Mouse (Mus musculus): ENCODE measurements around the gene Mgea5.
"Not testable (repeated sequence)": the region's sequence is repeated elsewhere in the genome, so short reads cannot be mapped to it uniquely, and the experiment has no call there.

Gene Mgea5

GRCm38 (mm10) chr19:45783181-45783932 lies at the start of gene Mgea5:
Gene Mgea5, minus strand, starts transcription at chr19:45783837.
- DNase-seq (ENCODE audit: low read depth, low spot score) = peak; percentile 100

GRCm38 (mm10) chr19:45830679-45831078 lies 47.0 kb upstream of the Mgea5 start:
- DNase-seq (ENCODE audit: low read depth, low spot score) = no peak

- DNase-seq (ENCODE audit: low read depth, low spot score) = peak; percentile 51
Observed at GRCm38 (mm10) chr19:45827736-45828135, 44.1 kb upstream of the Mgea5 start.

DNA sequence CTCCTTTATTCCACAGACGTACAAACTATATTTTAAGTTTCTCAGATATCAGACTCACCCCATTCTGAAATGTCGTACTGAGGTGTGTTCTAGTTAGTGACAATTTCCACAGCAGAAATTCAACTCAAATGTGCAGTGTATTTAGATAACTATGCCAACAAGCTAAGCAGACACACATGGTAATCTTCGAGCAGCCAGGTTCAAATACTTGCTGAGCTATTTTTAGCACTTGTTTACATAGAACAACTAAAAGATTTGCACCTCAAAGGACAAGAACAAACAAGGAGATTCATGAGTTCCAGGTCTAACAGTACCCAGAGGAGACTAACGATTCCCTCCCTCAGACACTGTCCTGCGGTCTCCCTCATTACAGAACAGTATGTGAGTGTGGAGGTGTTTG lies 43.5 kb upstream of the Mgea5 start:
- DNase-seq (ENCODE audit: low read depth, low spot score) = no peak

GRCm38 (mm10) chr19:45826146-45826545 lies 42.5 kb upstream of the Mgea5 start:
- no peak for DNase-seq (ENCODE audit: low read depth, low spot score)

DNA sequence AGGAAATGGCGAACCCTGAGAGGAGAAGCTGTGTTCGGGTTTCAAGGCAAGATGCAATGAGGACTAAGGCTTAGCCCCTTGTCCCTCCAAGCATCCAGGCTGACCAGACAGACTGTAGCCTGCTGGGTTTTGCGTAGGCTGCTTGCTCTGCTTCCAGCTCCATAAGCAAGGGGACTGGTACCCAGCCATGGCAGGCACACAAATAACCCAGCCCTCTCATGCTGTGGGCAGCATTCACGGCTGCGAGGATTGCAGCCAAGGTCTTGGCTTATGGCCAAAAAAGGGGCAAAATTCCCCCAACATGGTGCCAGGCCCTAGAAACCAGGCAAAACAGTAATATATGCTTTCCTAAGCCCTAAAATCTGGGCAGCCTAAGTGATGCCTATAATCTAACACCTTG lies 38.2 kb upstream of the Mgea5 start:
- no peak for DNase-seq (ENCODE audit: low read depth, low spot score)

GRCm38 (mm10) chr19:45817816-45818490 lies 34.3 kb upstream of the Mgea5 start:
- DNase-seq (ENCODE audit: low read depth, low spot score) = peak; percentile 55

GRCm38 (mm10) chr19:45816727-45817126 lies 33.1 kb upstream of the Mgea5 start:
- no peak for DNase-seq (ENCODE audit: low read depth, low spot score)

DNA sequence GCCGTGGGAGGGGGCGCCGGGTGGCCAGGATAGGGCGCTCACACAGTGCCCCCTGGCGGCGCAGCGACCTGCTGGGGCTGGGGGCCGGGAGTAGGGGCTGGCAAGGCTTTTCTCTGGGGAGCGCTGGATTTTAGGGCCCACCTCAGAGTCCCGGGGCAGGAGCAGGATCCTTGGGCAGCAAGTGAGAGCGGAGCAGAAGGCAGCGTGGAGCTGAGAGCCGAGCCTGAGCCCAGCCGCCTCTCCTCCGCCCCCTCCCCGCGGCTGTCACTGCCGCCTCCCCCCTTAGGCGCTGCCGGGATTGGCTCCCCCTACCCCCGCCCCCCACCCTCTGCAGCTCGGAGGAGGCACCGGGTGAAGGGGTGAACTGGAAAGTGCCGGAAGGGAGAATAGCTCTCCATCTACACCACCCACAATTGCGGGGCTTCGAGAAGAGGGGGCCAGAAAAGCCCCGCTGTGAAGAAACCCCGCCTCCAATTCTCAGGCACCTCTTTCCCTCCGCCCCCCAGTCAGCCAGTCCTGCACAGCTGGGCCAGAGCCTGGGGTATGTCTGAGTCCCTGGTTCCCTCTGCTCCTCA lies 32.3 kb upstream of the Mgea5 start, which contains the start of gene Kcnip2:
Gene Kcnip2, minus strand, starts transcription at position 231 of the 575 bp plus-strand sequence.
- DNase-seq (ENCODE audit: low read depth, low spot score) = peak; percentile 59

DNA sequence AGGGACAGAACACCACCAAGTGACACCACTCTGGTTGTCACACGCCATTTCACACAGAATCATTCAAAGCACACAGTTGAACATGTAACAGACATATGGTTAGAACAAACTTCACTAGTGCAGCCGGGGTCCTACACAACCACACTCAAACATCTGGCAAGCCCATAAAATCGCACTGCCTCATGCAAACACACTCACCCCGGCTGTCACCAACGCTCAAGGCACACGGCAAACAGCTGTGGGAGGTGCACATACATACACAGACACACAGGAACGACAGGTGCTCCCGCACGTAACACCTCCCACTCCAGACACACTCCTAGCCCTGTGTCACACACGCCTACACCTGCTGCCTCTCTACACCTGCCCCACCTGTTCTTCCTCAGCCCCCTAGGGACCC lies 31.5 kb upstream of the Mgea5 start:
- DNase-seq (ENCODE audit: low read depth, low spot score) = no peak

GRCm38 (mm10) chr19:45813801-45814200 lies 30.2 kb upstream of the Mgea5 start:
- DNase-seq (ENCODE audit: low read depth, low spot score) = peak; percentile 90

DNA sequence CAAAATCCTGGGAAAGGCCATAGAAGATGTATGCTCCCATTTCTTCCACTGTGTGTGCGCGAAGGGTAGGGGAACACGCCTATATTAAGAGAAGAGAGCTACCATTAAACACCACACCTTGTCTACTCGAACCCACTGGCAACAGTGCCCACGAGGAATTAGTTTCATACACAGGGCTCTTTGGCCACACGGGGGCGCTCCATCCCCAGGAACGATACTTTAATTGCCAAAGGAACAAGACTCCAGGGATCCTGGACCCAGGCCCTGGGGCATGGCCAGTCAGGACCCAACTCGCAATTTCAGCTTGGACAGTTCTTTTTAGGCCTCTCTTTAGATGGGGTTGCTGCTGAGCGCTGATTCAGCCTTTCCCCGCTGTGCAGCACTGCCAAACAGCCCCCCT lies 29.6 kb upstream of the Mgea5 start:
- DNase-seq (ENCODE audit: low read depth, low spot score) = peak; percentile 91

DNA sequence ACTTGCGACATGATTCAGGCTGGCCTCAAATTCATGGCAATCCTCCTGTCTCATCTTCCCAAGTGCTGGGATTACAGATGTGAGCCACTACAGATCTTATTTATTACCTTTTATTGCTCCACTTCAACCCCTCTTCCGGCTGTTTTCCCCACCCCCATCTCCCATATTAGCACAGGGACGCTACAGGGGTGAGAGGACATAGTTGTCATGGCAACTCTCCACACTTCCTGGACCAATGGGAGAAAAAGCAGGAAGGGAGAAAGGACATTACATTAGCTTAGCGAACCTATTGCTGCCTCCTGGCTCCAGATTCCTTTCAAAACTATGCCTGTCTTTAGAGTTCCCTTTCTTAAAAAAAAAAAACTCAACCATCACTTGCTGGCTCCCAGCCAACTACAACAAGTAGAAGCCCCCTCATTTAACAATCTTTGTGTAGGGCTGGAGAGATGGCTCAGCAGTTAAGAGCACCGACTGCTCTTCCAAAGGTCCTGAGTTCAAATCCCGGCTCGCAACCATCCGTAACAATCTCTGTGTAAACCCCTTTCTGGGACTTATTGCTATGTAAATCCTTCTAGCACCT lies 29.1 kb upstream of the Mgea5 start:
- no peak for DNase-seq (ENCODE audit: low read depth, low spot score)

DNA sequence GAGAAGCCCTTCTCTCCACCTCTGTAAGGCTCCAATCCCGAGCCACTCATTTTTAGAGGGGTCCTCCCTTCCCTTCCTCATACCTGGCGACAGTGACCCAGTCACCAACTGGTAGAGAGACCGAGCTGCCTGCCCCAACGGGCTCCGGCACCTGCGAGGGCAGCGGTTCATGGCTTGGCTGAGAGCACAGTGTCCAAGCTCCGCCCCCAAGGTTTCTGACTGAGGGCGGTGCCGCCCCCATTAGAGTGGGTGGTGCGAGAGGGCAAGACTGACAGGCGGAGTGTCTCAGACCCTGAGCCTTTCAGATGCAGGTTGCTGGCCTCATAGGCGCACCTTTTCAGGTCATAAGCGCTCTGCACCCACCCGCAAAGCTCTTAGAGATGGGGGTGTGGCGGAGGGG lies 28.5 kb upstream of the Mgea5 start:
- peak; percentile 93 for DNase-seq (ENCODE audit: low read depth, low spot score)

GRCm38 (mm10) chr19:45811028-45811674 lies 27.5 kb upstream of the Mgea5 start:
- DNase-seq (ENCODE audit: low read depth, low spot score) = no peak

- no peak for DNase-seq (ENCODE audit: low read depth, low spot score)
Observed at GRCm38 (mm10) chr19:45807732-45808131, 24.1 kb upstream of the Mgea5 start.

DNA sequence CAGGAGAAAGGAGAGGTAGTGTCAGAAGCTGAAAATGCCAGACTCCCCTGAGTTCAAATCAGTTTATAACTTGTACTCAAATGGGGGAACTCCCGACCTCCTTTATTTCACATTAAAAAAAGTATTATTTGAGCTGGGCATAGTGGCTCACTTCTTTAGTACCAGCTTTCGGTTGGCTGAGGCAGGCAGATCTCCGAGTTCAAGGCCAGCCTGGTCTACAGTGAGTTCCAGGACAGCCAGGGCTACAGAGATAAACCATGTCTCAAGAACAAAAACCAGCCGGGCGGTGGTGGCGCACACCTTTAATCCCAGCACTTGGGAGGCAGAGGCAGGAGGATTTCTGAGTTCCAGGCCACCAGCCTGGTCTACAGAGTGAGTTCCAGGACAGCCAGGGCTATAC lies 22.2 kb upstream of the Mgea5 start:
- not testable (repeated sequence) for DNase-seq (ENCODE audit: low read depth, low spot score)

- peak; percentile 74 for DNase-seq (ENCODE audit: low read depth, low spot score)
Observed at GRCm38 (mm10) chr19:45804593-45805368, 21.1 kb upstream of the Mgea5 start.

DNA sequence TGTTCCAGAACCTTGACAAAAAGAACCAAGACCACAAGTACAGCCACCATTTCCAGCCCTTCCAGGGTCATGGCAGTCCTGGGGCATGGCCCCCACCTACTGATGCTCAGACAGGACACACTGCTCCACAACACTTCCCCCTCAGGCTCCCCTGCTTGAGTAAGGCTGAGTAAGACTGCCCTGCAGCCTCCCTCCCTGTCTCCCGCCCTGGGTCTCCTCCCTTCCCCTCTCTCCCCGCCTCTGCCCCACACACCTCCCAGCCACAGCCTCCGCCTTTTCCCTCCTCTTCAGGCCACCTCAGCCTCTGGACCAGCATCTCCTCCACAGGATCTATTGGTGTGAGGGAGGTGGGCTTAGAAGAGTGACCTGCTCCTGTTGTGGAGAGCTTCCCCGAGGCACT lies 19.8 kb upstream of the Mgea5 start:
- no peak for DNase-seq (ENCODE audit: low read depth, low spot score)

GRCm38 (mm10) chr19:45802702-45803101 lies 19.1 kb upstream of the Mgea5 start:
- no peak for DNase-seq (ENCODE audit: low read depth, low spot score)

- peak; percentile 84 for DNase-seq (ENCODE audit: low read depth, low spot score)
Observed at GRCm38 (mm10) chr19:45796879-45797278, 13.2 kb upstream of the Mgea5 start.
